Mouse (Mus musculus) midbrain, embryonic 15.5 days (tissue): Measurements from ENCODE around the gene Gna15. TPM values are rescaled to one million over a fixed set of nuclear protein-coding genes. Genes with fewer than 3 reads are reported as not detected.

Experiments
- ATAC-seq: fragments of 200-750 bp; cut with Nextera tagmentation; replicated peaks from 2 replicates; pipeline ENCODE4 v1.8.0; 2017; ENCODE audit warnings: moderate TSS enrichment
- H3K27ac ChIP-seq: fragments of 300-500 bp; sonication (generic); 2 replicates; pipeline ENCODE4 v1.5.1; 2015; ENCODE audit warnings: mild to moderate bottlenecking, inconsistent platforms
- H3K27me3 ChIP-seq: fragments of 300-500 bp; sonication (generic); replicated peaks from 2 replicates; pipeline ENCODE4 v1.6.1; 2015; ENCODE audit warnings: inconsistent platforms
- H3K36me3 ChIP-seq: fragments of 300-500 bp; sonication (generic); replicated peaks from 2 replicates; pipeline ENCODE4 v1.6.1; 2015; ENCODE audit warnings: inconsistent platforms
- H3K4me1 ChIP-seq: fragments of 300-500 bp; sonication (generic); 2 replicates; pipeline ENCODE4 v1.6.1; 2015; ENCODE audit warnings: inconsistent platforms
- H3K4me2 ChIP-seq: fragments of 300-500 bp; sonication (generic); 2 replicates; pipeline ENCODE4 v1.6.1; 2015; ENCODE audit warnings: inconsistent platforms, mild to moderate bottlenecking, moderate library complexity
- H3K4me3 ChIP-seq: fragments of 300-500 bp; sonication (generic); 2 replicates; pipeline ENCODE4 v1.5.1; 2015; ENCODE audit warnings: mild to moderate bottlenecking, inconsistent platforms
- H3K9ac ChIP-seq: fragments of 300-500 bp; sonication (generic); 2 replicates; pipeline ENCODE4 v1.6.1; 2015; ENCODE audit warnings: mild to moderate bottlenecking, inconsistent platforms
- H3K9me3 ChIP-seq: fragments of 300-500 bp; sonication (generic); 2 replicates; pipeline ENCODE4 v1.6.1; 2016; ENCODE audit warnings: inconsistent platforms
- WGBS: fragments of 180-500 bp; shearing (Covaris S2); methylation state at CpG from one replicate; pipeline ENCODE4 v1.1.7; 2015; ENCODE audit warnings: mixed read lengths; 5-methylcytosine and 5-hydroxymethylcytosine counted together
- polyA plus RNA-seq: library from polyadenylated mRNA; unstranded; fragments of >200 nt; fragmentation: Nextera tagmentation; extraction: Ambion mirVana; gene quantifications from 2 replicates; pipeline ENCODE4 v1.2.1, GENCODE M21; 2015

Gene Gna15
- polyA plus RNA-seq, 1 experiment from 2014 or later, result 0.96 TPM

GRCm38 (mm10) chr10:81467670-81468235 is 56.3 kb downstream of the Gna15 start:
- WGBS, result 85% methylated on average over 16 of the region's 16 CpGs
- Histone ChIP-seq H3K27ac (no peak overlapping the region), H3K27me3 (peaks cover 18% of the 10 kb centered on the region; the same call in 1 of the 2 replicates), H3K4me1 (peaks cover 37% of the 10 kb centered on the region), H3K9ac (no peak overlapping the region), H3K4me2 (no peak overlapping the region), H3K4me3 (no peak overlapping the region), H3K9me3 (no peaks in the 10 kb centered on the region), H3K36me3 (peaks cover 29% of the 10 kb centered on the region)
- no peak for ATAC-seq

GRCm38 (mm10) chr10:81466881-81467280 is 57.1 kb downstream of the Gna15 start:
- no peak overlapping the region for H3K4me2 ChIP-seq
- no peak for ATAC-seq
- WGBS, result 68% methylated on average over 14 of the region's 14 CpGs
- no peak overlapping the region for H3K27ac ChIP-seq
- no peaks in the 10 kb centered on the region for H3K9me3 ChIP-seq
- peaks cover 26% of the 10 kb centered on the region for H3K27me3 ChIP-seq
- H3K9ac ChIP-seq, result no peak overlapping the region
- peaks cover 29% of the 10 kb centered on the region for H3K4me1 ChIP-seq
- H3K4me3 ChIP-seq, result no peak overlapping the region
- peaks cover 37% of the 10 kb centered on the region for H3K36me3 ChIP-seq

- ATAC-seq, result no peak
- 82% methylated on average over 2 of the region's 2 CpGs for WGBS
- Histone ChIP-seq H3K27ac (no peak overlapping the region), H3K27me3 (peaks cover 32% of the 10 kb centered on the region), H3K9me3 (no peaks in the 10 kb centered on the region), H3K4me1 (peaks cover 23% of the 10 kb centered on the region), H3K9ac (no peak overlapping the region), H3K4me3 (no peak overlapping the region), H3K36me3 (peaks cover 37% of the 10 kb centered on the region), H3K4me2 (no peak overlapping the region)
These were observed 58.0 kb downstream of the Gna15 start for GRCm38 (mm10) chr10:81466066-81466465.

- no peaks in the 10 kb centered on the region for H3K9me3 ChIP-seq
These were observed 58.8 kb downstream of the Gna15 start for GRCm38 (mm10) chr10:81465265-81465645.

GRCm38 (mm10) chr10:81464405-81465264 is 59.4 kb downstream of the Gna15 start:
- H3K27ac ChIP-seq, result no peak overlapping the region
- peak overlapping the region; percentile 41 for H3K4me2 ChIP-seq
- H3K27me3 ChIP-seq, result peaks cover 41% of the 10 kb centered on the region
- H3K4me1 ChIP-seq, result peaks cover 15% of the 10 kb centered on the region
- WGBS, result 5% methylated on average over 33 of the region's 33 CpGs
- H3K4me3 ChIP-seq, result peak overlapping the region; percentile 25
- peak; percentile 58 for ATAC-seq
- H3K9ac ChIP-seq, result no peak overlapping the region
- peaks cover 37% of the 10 kb centered on the region for H3K36me3 ChIP-seq
- H3K9me3 ChIP-seq, result no peaks in the 10 kb centered on the region

More at GRCm38 (mm10) chr10:81465265-81465645, 58.8 kb downstream of the Gna15 start:
- ATAC-seq, result peak; percentile 8
- H3K4me1 ChIP-seq, result peaks cover 15% of the 10 kb centered on the region
- no peak overlapping the region for H3K9ac ChIP-seq
- peaks cover 37% of the 10 kb centered on the region for H3K36me3 ChIP-seq
- 1% methylated on average over 5 of the region's 5 CpGs for WGBS
- H3K4me3 ChIP-seq, result no peak overlapping the region
- H3K27me3 ChIP-seq, result peaks cover 39% of the 10 kb centered on the region
- H3K27ac ChIP-seq, result no peak overlapping the region
- H3K4me2 ChIP-seq, result no peak overlapping the region

- Histone ChIP-seq H3K9me3 (no peaks in the 10 kb centered on the region), H3K4me3 (no peak overlapping the region), H3K27ac (no peak overlapping the region), H3K4me1 (peaks cover 12% of the 10 kb centered on the region), H3K4me2 (no peak overlapping the region), H3K27me3 (peaks cover 41% of the 10 kb centered on the region), H3K9ac (no peak overlapping the region), H3K36me3 (peaks cover 35% of the 10 kb centered on the region)
- WGBS, result 68% methylated on average over 4 of the region's 4 CpGs
- ATAC-seq, result no peak
These were observed 60.5 kb downstream of the Gna15 start for GRCm38 (mm10) chr10:81463531-81463930.

GRCm38 (mm10) chr10:81462917-81463316 is 61.1 kb downstream of the Gna15 start:
- H3K9ac ChIP-seq, result no peak overlapping the region
- peaks cover 12% of the 10 kb centered on the region for H3K4me1 ChIP-seq
- H3K4me2 ChIP-seq, result no peak overlapping the region
- peaks cover 33% of the 10 kb centered on the region for H3K36me3 ChIP-seq
- peaks cover 41% of the 10 kb centered on the region for H3K27me3 ChIP-seq
- no peak overlapping the region for H3K27ac ChIP-seq
- no peak overlapping the region for H3K4me3 ChIP-seq
- ATAC-seq, result no peak
- no peaks in the 10 kb centered on the region for H3K9me3 ChIP-seq
- 79% methylated on average over 7 of the region's 7 CpGs for WGBS

- 42% methylated on average over 7 of the region's 7 CpGs for WGBS
- peaks cover 28% of the 10 kb centered on the region for H3K36me3 ChIP-seq
- H3K9me3 ChIP-seq, result no peaks in the 10 kb centered on the region
- H3K27me3 ChIP-seq, result peaks cover 43% of the 10 kb centered on the region
- H3K4me2 ChIP-seq, result no peak overlapping the region
- no peak overlapping the region for H3K4me3 ChIP-seq
- no peak overlapping the region for H3K9ac ChIP-seq
- H3K4me1 ChIP-seq, result peaks cover 12% of the 10 kb centered on the region
- ATAC-seq, result no peak
- H3K27ac ChIP-seq, result no peak overlapping the region
These were observed 61.6 kb downstream of the Gna15 start for GRCm38 (mm10) chr10:81462415-81462804.

GRCm38 (mm10) chr10:81461673-81462414 is 62.2 kb downstream of the Gna15 start:
- Histone ChIP-seq H3K4me3 (no peak overlapping the region), H3K27ac (no peak overlapping the region), H3K9me3 (no peaks in the 10 kb centered on the region), H3K4me1 (peaks cover 12% of the 10 kb centered on the region), H3K4me2 (no peak overlapping the region), H3K36me3 (peaks cover 22% of the 10 kb centered on the region; the same call in 1 of the 2 replicates), H3K27me3 (peaks cover 46% of the 10 kb centered on the region), H3K9ac (no peak overlapping the region)
- ATAC-seq, result no peak
- 16% methylated on average over 16 of the region's 16 CpGs for WGBS

- Histone ChIP-seq H3K9me3 (no peaks in the 10 kb centered on the region), H3K27me3 (peaks cover 54% of the 10 kb centered on the region), H3K9ac (no peak overlapping the region), H3K36me3 (peaks cover 13% of the 10 kb centered on the region; the same call in 1 of the 2 replicates), H3K27ac (no peak overlapping the region), H3K4me1 (peaks cover 12% of the 10 kb centered on the region), H3K4me3 (no peak overlapping the region), H3K4me2 (no peak overlapping the region)
- no peak for ATAC-seq
- 38% methylated on average over 11 of the region's 11 CpGs for WGBS
These were observed 63.1 kb downstream of the Gna15 start for GRCm38 (mm10) chr10:81460951-81461350.

- H3K36me3 ChIP-seq, result peaks cover 8% of the 10 kb centered on the region; the same call in 1 of the 2 replicates
- no peak overlapping the region for H3K4me3 ChIP-seq
- no peak overlapping the region for H3K4me2 ChIP-seq
- no peak overlapping the region for H3K27ac ChIP-seq
- no peaks in the 10 kb centered on the region for H3K9me3 ChIP-seq
- ATAC-seq, result no peak
- H3K4me1 ChIP-seq, result peaks cover 12% of the 10 kb centered on the region
- H3K9ac ChIP-seq, result no peak overlapping the region
- H3K27me3 ChIP-seq, result peaks cover 59% of the 10 kb centered on the region
- 37% methylated on average over 20 of the region's 20 CpGs for WGBS
These were observed 63.6 kb downstream of the Gna15 start for GRCm38 (mm10) chr10:81460471-81460870.

- no peak for ATAC-seq
- peaks cover 62% of the 10 kb centered on the region for H3K27me3 ChIP-seq
- WGBS, result 67% methylated on average over 21 of the region's 21 CpGs
- no peak overlapping the region for H3K4me2 ChIP-seq
- H3K9me3 ChIP-seq, result no peaks in the 10 kb centered on the region
- H3K27ac ChIP-seq, result no peak overlapping the region
- H3K36me3 ChIP-seq, result peaks cover 8% of the 10 kb centered on the region; the same call in 1 of the 2 replicates
- no peak overlapping the region for H3K4me3 ChIP-seq
- H3K4me1 ChIP-seq, result peaks cover 4% of the 10 kb centered on the region; the same call in 1 of the 2 replicates
- H3K9ac ChIP-seq, result no peak overlapping the region
These were observed 64.6 kb downstream of the Gna15 start for GRCm38 (mm10) chr10:81459399-81459798.
